Mouse (Mus musculus): Measurements from ENCODE around the gene Gsto2.

GRCm38 (mm10) chr19:47857957-47858942 lies 7.1 kb upstream of the Gsto2 start:
- TF ChIP-seq CTCF (IDR thresholded peaks at IDR 0.05; ENCODE audit: control insufficient read depth, insufficient read depth, insufficient replicate concordance, low read depth, low read length) (no peak), POLR2A (IDR thresholded peaks at IDR 0.05; ENCODE audit: control insufficient read depth, low read depth, low read length) (no peak)
